29 mouse cellular contexts compared by ENCODE assay signal in genomic region chr2:101580027-101580426, GRCm38 (mm10). TPM values are rescaled to one million over a fixed set of nuclear protein-coding genes. Genes with fewer than 3 reads are reported as not detected.
A peak's percentile ranks its signal among the peaks of the same experiment; 100 is the strongest.
DNase-seq lines count a peak whose midpoint lies in the region; ATAC-seq and TF ChIP-seq lines count a peak whose summit lies in the region.
"Had no signal": no experiment of that assay in that cellular context is flagged by ENCODE, and none has a peak within 500 bp of the region (broad histone marks: within the 10 kb centered on the region; RNA-seq: fewer than 3 reads in every experiment).

No protein-coding gene starts in this region.

- ATAC-seq in embryonic facial prominence, embryonic 12.5 days (ENCODE audit: insufficient number of reproducible peaks, insufficient read depth, low FRiP score, low TSS enrichment), result 0 out of 2 replicates have a peak, but pooled peaks have one; percentile 41
- ATAC-seq in forebrain, embryonic 15.5 days (replicated peaks), result peak; percentile 57; the same call in 1 of the 2 replicates
- no peak for ATAC-seq in forebrain, postnatal 0 days
- ATAC-seq: hindbrain, postnatal 0 days; inflammation-experienced regulatory T-cells, adult 6 months; intestine, embryonic 16.5 days; Patski had no signal

- H3K9me3 ChIP-seq in embryonic facial prominence, embryonic 12.5 days, result no peaks in the 10 kb centered on the region
- H3K9me3 ChIP-seq in embryonic facial prominence, embryonic 10.5 days, result no peaks in the 10 kb centered on the region
- no peaks in the 10 kb centered on the region for H3K9me3 ChIP-seq in forebrain, embryonic 15.5 days
- H3K9me3 ChIP-seq in forebrain, postnatal 0 days (ENCODE audit: low read length), result no peaks in the 10 kb centered on the region
- no peaks in the 10 kb centered on the region for H3K9me3 ChIP-seq in limb, embryonic 10.5 days (replicated peaks)
- H3K9me3 ChIP-seq: embryonic facial prominence, embryonic 15.5 days; heart, embryonic 12.5 days; heart, embryonic 15.5 days had no signal

- no peak for TF ChIP-seq CTCF in forebrain, postnatal 0 days (IDR thresholded peaks at IDR 0.05; ENCODE audit: low read depth)
- TF ChIP-seq CTCF in thymus, adult 2 months (IDR thresholded peaks at IDR 0.05; ENCODE audit: borderline replicate concordance, control insufficient read depth, extremely low read depth, insufficient read depth, low read length, poor library complexity), result no peak

- intact Hi-C loops in heart, postnatal 10 days (cut with DNase I), result no loop called here

- no peak for DNase-seq in embryonic facial prominence, embryonic 10.5 days (ENCODE audit: low spot score)
- no peak for DNase-seq in forebrain, postnatal 0 days
- DNase-seq in thymus, postnatal 14 days, result peak; percentile 21
- DNase-seq in thymus, adult 2 months, result no peak
- DNase-seq in limb, embryonic 10.5 days (ENCODE audit: low spot score), result peak; percentile 16
- no peak for DNase-seq in heart, postnatal 10 days
- DNase-seq: adrenal gland, postnatal 10 days; adrenal gland, postnatal 36 days; cerebellum, adult 18-20 months; cerebellum, adult 9-10 months; cerebellum, postnatal 14 days; gastrocnemius, postnatal 10 days; gastrocnemius, postnatal 36 days; heart, postnatal 14 days; heart, postnatal 4 days; kidney, adult 18-20 months had no signal

- no peak overlapping the region for H3K27ac ChIP-seq in embryonic facial prominence, embryonic 12.5 days
- H3K27ac ChIP-seq in embryonic facial prominence, embryonic 10.5 days (replicated peaks), result no peak overlapping the region
- H3K27ac ChIP-seq in forebrain, embryonic 15.5 days (replicated peaks), result no peak overlapping the region
- H3K27ac ChIP-seq in forebrain, postnatal 0 days (ENCODE audit: low read depth, low read length), result no peak overlapping the region
- no peak overlapping the region; the same call in 1 of the 2 replicates for H3K27ac ChIP-seq in thymus, adult 2 months (ENCODE audit: control insufficient read depth, insufficient read depth, low read length)
- no peak overlapping the region for H3K27ac ChIP-seq in limb, embryonic 10.5 days
- H3K27ac ChIP-seq: embryonic facial prominence, embryonic 15.5 days; heart, embryonic 15.5 days; hindbrain, embryonic 14.5 days; hindbrain, postnatal 0 days had no signal

- H3K4me3 ChIP-seq in embryonic facial prominence, embryonic 12.5 days, result no peak overlapping the region
- no peak overlapping the region for H3K4me3 ChIP-seq in embryonic facial prominence, embryonic 10.5 days
- no peak overlapping the region for H3K4me3 ChIP-seq in forebrain, embryonic 15.5 days
- H3K4me3 ChIP-seq in forebrain, postnatal 0 days (ENCODE audit: low read depth, low read length), result no peak overlapping the region
- H3K4me3 ChIP-seq in thymus, adult 2 months (ENCODE audit: control insufficient read depth, insufficient read depth, low read length), result no peak overlapping the region
- no peak overlapping the region for H3K4me3 ChIP-seq in limb, embryonic 10.5 days
- H3K4me3 ChIP-seq: embryonic facial prominence, embryonic 15.5 days; heart, embryonic 12.5 days; heart, embryonic 15.5 days had no signal

- no peaks in the 10 kb centered on the region for H3K36me3 ChIP-seq in embryonic facial prominence, embryonic 12.5 days
- 0 out of 2 replicates have a peak, but pooled peaks cover 3% of the 10 kb centered on the region for H3K36me3 ChIP-seq in embryonic facial prominence, embryonic 10.5 days (replicated peaks)
- no peaks in the 10 kb centered on the region for H3K36me3 ChIP-seq in forebrain, embryonic 15.5 days
- no peaks in the 10 kb centered on the region for H3K36me3 ChIP-seq in forebrain, postnatal 0 days (ENCODE audit: insufficient read depth)
- H3K36me3 ChIP-seq in thymus, adult 2 months (ENCODE audit: control insufficient read depth, insufficient read depth, low read length), result no peaks in the 10 kb centered on the region
- H3K36me3 ChIP-seq in limb, embryonic 10.5 days, result no peaks in the 10 kb centered on the region
- H3K36me3 ChIP-seq: heart, embryonic 15.5 days had no signal

- no peaks in the 10 kb centered on the region for H3K27me3 ChIP-seq in embryonic facial prominence, embryonic 12.5 days
- H3K27me3 ChIP-seq in embryonic facial prominence, embryonic 10.5 days (replicated peaks; ENCODE audit: low read depth, poor library complexity, severe bottlenecking), result no peaks in the 10 kb centered on the region
- H3K27me3 ChIP-seq in forebrain, embryonic 15.5 days, result no peaks in the 10 kb centered on the region
- H3K27me3 ChIP-seq in forebrain, postnatal 0 days (ENCODE audit: insufficient read depth, low read length), result no peaks in the 10 kb centered on the region
- no peaks in the 10 kb centered on the region for H3K27me3 ChIP-seq in thymus, adult 2 months (ENCODE audit: control insufficient read depth, insufficient read depth, low read length)
- H3K27me3 ChIP-seq in limb, embryonic 10.5 days (ENCODE audit: low read depth, poor library complexity, severe bottlenecking), result no peaks in the 10 kb centered on the region
- H3K27me3 ChIP-seq: embryonic facial prominence, embryonic 15.5 days; heart, embryonic 12.5 days; heart, embryonic 15.5 days; Patski had no signal

- no peak overlapping the region for H3K4me2 ChIP-seq in embryonic facial prominence, embryonic 12.5 days (replicated peaks)
- H3K4me2 ChIP-seq in forebrain, embryonic 15.5 days (replicated peaks), result no peak overlapping the region
- H3K4me2 ChIP-seq in forebrain, postnatal 0 days (ENCODE audit: low read depth), result no peak overlapping the region
- H3K4me2 ChIP-seq: embryonic facial prominence, embryonic 15.5 days; heart, embryonic 12.5 days; heart, embryonic 15.5 days; hindbrain, embryonic 14.5 days had no signal

- WGBS in embryonic facial prominence, embryonic 12.5 days, result 52% methylated on average over 2 of the region's 2 CpGs
- WGBS in embryonic facial prominence, embryonic 10.5 days, result 77% methylated on average over 2 of the region's 2 CpGs
- 69% methylated on average over 2 of the region's 2 CpGs for WGBS in forebrain, embryonic 15.5 days
- 73% methylated on average over 2 of the region's 2 CpGs for WGBS in forebrain, postnatal 0 days
- 77% methylated on average over 2 of the region's 2 CpGs for WGBS in thymus, adult 2 months
- 71% methylated on average over 2 of the region's 2 CpGs for WGBS in limb, embryonic 10.5 days

- no peak for TF ChIP-seq POLR2A in thymus, adult 2 months (IDR thresholded peaks at IDR 0.05; ENCODE audit: control insufficient read depth, extremely low read depth, insufficient read depth, low read length, poor library complexity)

- no peaks in the 10 kb centered on the region for H3K4me1 ChIP-seq in embryonic facial prominence, embryonic 12.5 days
- H3K4me1 ChIP-seq in embryonic facial prominence, embryonic 10.5 days, result peaks cover 12% of the 10 kb centered on the region
- H3K4me1 ChIP-seq in forebrain, embryonic 15.5 days, result peaks cover 6% of the 10 kb centered on the region; the same call in 1 of the 2 replicates
- H3K4me1 ChIP-seq in forebrain, postnatal 0 days (ENCODE audit: insufficient read depth), result no peaks in the 10 kb centered on the region
- peaks cover 15% of the 10 kb centered on the region for H3K4me1 ChIP-seq in thymus, adult 2 months (replicated peaks; ENCODE audit: control insufficient read depth, insufficient read depth, low read length)
- peaks cover 46% of the 10 kb centered on the region for H3K4me1 ChIP-seq in limb, embryonic 10.5 days
- H3K4me1 ChIP-seq: embryonic facial prominence, embryonic 15.5 days; heart, embryonic 12.5 days; heart, embryonic 15.5 days had no signal

- H3K9ac ChIP-seq in embryonic facial prominence, embryonic 12.5 days, result no peak overlapping the region
- no peak overlapping the region for H3K9ac ChIP-seq in forebrain, embryonic 15.5 days (replicated peaks)
- no peak overlapping the region for H3K9ac ChIP-seq in forebrain, postnatal 0 days
- H3K9ac ChIP-seq: embryonic facial prominence, embryonic 15.5 days; heart, embryonic 12.5 days; heart, embryonic 15.5 days; hindbrain, embryonic 14.5 days had no signal

RNA-seq across cellular contexts. Expression of gene Rag2, which starts 44.5 kb away (rescaled TPM):
- polyA plus RNA-seq in embryonic facial prominence, embryonic 12.5 days (2016; fragmentation: Nextera tagmentation; extraction: Ambion mirVana), result 0.09 and 0.31 TPM in 2 replicates
- polyA plus RNA-seq in embryonic facial prominence, embryonic 10.5 days (2016; fragmentation: Nextera tagmentation; extraction: Ambion mirVana), result not detected in 2 replicates
- polyA plus RNA-seq in forebrain, embryonic 15.5 days (2015; fragmentation: Nextera tagmentation; extraction: Ambion mirVana), result not detected in 2 replicates
- not detected in 2 replicates for total RNA-seq in forebrain, postnatal 0 days (2014; rRNA removed)
- not detected in 2 replicates for polyA plus RNA-seq in forebrain, postnatal 0 days (2015; fragmentation: Nextera tagmentation; extraction: Ambion mirVana)
- polyA plus RNA-seq in thymus, adult 2 months (2012; rRNA removed), result 41.8 and 55.7 TPM in 2 replicates
- not detected in 2 replicates for polyA plus RNA-seq in limb, embryonic 10.5 days (2016; fragmentation: Nextera tagmentation; extraction: Ambion mirVana)
- total RNA-seq in heart, postnatal 10 days (2021), result under 1 TPM; 0.12 to 0.17 TPM
- total RNA-seq: adrenal gland, adult 18-20 months; adrenal gland, postnatal 36 days; ES-E14; gastrocnemius, adult 18-20 months; heart, postnatal 4 days; hindbrain, postnatal 0 days had no signal
- polyA plus RNA-seq: heart, embryonic 12.5 days; hindbrain, postnatal 0 days; inflammation-experienced regulatory T-cells, adult 6 months; Patski had no signal

Comparison
In these comparisons a context has a peak if more than half of its experiments do, and no peak if none do; other contexts are left out.
1. DNase-seq: peak in thymus, postnatal 14 days (single experiment) and limb, embryonic 10.5 days (single experiment); none in embryonic facial prominence, embryonic 10.5 days (single experiment), forebrain, postnatal 0 days (single experiment), thymus, adult 2 months (single experiment) and heart, postnatal 10 days (0 of 2).
2. RNA of gene Rag2, which starts 44.5 kb away (polyA plus RNA-seq): 41.8 to 55.7 TPM in thymus, adult 2 months; 0.09 to 0.31 TPM in embryonic facial prominence, embryonic 12.5 days, not detected in forebrain, postnatal 0 days, not detected in forebrain, embryonic 15.5 days, not detected in embryonic facial prominence, embryonic 10.5 days and not detected in limb, embryonic 10.5 days; every median in the first group is over 10 times any median in the second.